Mouse (Mus musculus) kidney, embryonic 14.5 days (tissue): ENCODE results near the gene Rnf26. TPM values are rescaled to one million over a fixed set of nuclear protein-coding genes. Genes with fewer than 3 reads are reported as not detected.
A peak's percentile ranks its signal among the peaks of the same experiment; 100 is the strongest.

ENCODE experiments used
- ATAC-seq: fragments of 200-750 bp; cut with Nextera tagmentation; 2 replicates; pipeline ENCODE4 v1.8.0; 2017; ENCODE audit warnings: moderate number of reproducible peaks, mild to moderate bottlenecking, moderate TSS enrichment, moderate library complexity; ENCODE audit not compliant: low FRiP score, low TSS enrichment
- H3K27ac ChIP-seq: fragments of 300-500 bp; sonication (generic); 2 replicates; pipeline ENCODE4 v1.5.1; 2014; ENCODE audit warnings: low read depth, mild to moderate bottlenecking, low read length, moderate library complexity, mixed read lengths
- H3K27me3 ChIP-seq: fragments of 300-500 bp; sonication (generic); 2 replicates; pipeline ENCODE4 v1.6.1; 2014; ENCODE audit warnings: mild to moderate bottlenecking, low read length; ENCODE audit not compliant: control insufficient read depth, insufficient read depth
- H3K36me3 ChIP-seq: fragments of 300-500 bp; sonication (generic); 2 replicates; pipeline ENCODE4 v1.6.1; 2014; ENCODE audit warnings: low read length, mixed read lengths; ENCODE audit not compliant: control insufficient read depth, insufficient read depth
- H3K4me1 ChIP-seq: fragments of 300-500 bp; sonication (generic); 2 replicates; pipeline ENCODE4 v1.6.1; 2014; ENCODE audit warnings: low read length, mixed read lengths; ENCODE audit not compliant: control insufficient read depth, insufficient read depth
- H3K4me2 ChIP-seq: fragments of 300-500 bp; sonication (generic); replicated peaks from 2 replicates; pipeline ENCODE4 v1.6.1; 2014; ENCODE audit warnings: low read depth, mild to moderate bottlenecking, low read length
- H3K4me3 ChIP-seq: fragments of 300-500 bp; sonication (generic); 2 replicates; pipeline ENCODE4 v1.5.1; 2014; ENCODE audit warnings: mild to moderate bottlenecking, low read length
- H3K9ac ChIP-seq: fragments of 300-500 bp; sonication (generic); 2 replicates; pipeline ENCODE4 v1.6.1; 2014; ENCODE audit warnings: low read depth, mild to moderate bottlenecking, low read length, moderate library complexity
- H3K9me3 ChIP-seq: fragments of 300-500 bp; sonication (generic); 2 replicates; pipeline ENCODE4 v1.6.1; 2016; ENCODE audit warnings: low read length; ENCODE audit not compliant: control insufficient read depth
- WGBS: fragments of 180-500 bp; shearing (Covaris S2); extraction: QIAGEN DNeasy Blood & Tissue Kit; methylation state at CpG from one replicate; pipeline ENCODE4 v1.1.7; 2014; 5-methylcytosine and 5-hydroxymethylcytosine counted together
- polyA plus RNA-seq: library from polyadenylated mRNA; unstranded; fragments of >200 nt; fragmentation: Nextera tagmentation; extraction: Ambion mirVana; gene quantifications from 2 replicates; pipeline ENCODE4 v1.2.1, GENCODE M21; 2014

Rnf26 gene
- polyA plus RNA-seq, 1 experiment from 2014 or later: 78.4 TPM

- no peak overlapping the region for H3K4me3 ChIP-seq
- no peak for ATAC-seq
- WGBS: 59% methylated on average over 12 of the region's 12 CpGs
- no peak overlapping the region for H3K4me2 ChIP-seq
- H3K4me1 ChIP-seq: peaks cover 39% of the 10 kb centered on the region
- no peaks in the 10 kb centered on the region for H3K9me3 ChIP-seq
- no peak overlapping the region for H3K9ac ChIP-seq
- H3K27ac ChIP-seq: no peak overlapping the region
- H3K27me3 ChIP-seq: 0 out of 2 replicates have a peak, but pooled peaks cover 6% of the 10 kb centered on the region
- H3K36me3 ChIP-seq: peaks cover 21% of the 10 kb centered on the region; the same call in 1 of the 2 replicates
These were observed 24.3 kb downstream of the Rnf26 start for GRCm38 (mm10) chr9:44088877-44089608.

GRCm38 (mm10) chr9:44087761-44088455, 25.4 kb downstream of the Rnf26 start:
- no peak for ATAC-seq
- Histone ChIP-seq H3K4me1 (peaks cover 46% of the 10 kb centered on the region), H3K27ac (0 out of 2 replicates have a peak overlapping the region, but pooled peaks have one; percentile 6), H3K4me3 (no peak overlapping the region), H3K36me3 (peaks cover 14% of the 10 kb centered on the region; the same call in 1 of the 2 replicates), H3K9me3 (no peaks in the 10 kb centered on the region), H3K4me2 (no peak overlapping the region), H3K9ac (no peak overlapping the region), H3K27me3 (0 out of 2 replicates have a peak, but pooled peaks cover 6% of the 10 kb centered on the region)
- 6% methylated on average over 15 of the region's 15 CpGs for WGBS

GRCm38 (mm10) chr9:44086960-44087359, 26.4 kb downstream of the Rnf26 start:
- no peak overlapping the region for H3K9ac ChIP-seq
- 47% methylated on average over 10 of the region's 10 CpGs for WGBS
- peaks cover 46% of the 10 kb centered on the region for H3K4me1 ChIP-seq
- no peak overlapping the region for H3K4me3 ChIP-seq
- H3K9me3 ChIP-seq: no peaks in the 10 kb centered on the region
- H3K4me2 ChIP-seq: no peak overlapping the region
- ATAC-seq: no peak
- peaks cover 5% of the 10 kb centered on the region; the same call in 1 of the 2 replicates for H3K36me3 ChIP-seq
- H3K27me3 ChIP-seq: 0 out of 2 replicates have a peak, but pooled peaks cover 6% of the 10 kb centered on the region
- no peak overlapping the region for H3K27ac ChIP-seq

- H3K27ac ChIP-seq: no peak overlapping the region
- no peaks in the 10 kb centered on the region; the same call in 1 of the 2 replicates for H3K36me3 ChIP-seq
- peak overlapping the region; percentile 99 for H3K4me2 ChIP-seq
- H3K27me3 ChIP-seq: 0 out of 2 replicates have a peak, but pooled peaks cover 6% of the 10 kb centered on the region
- WGBS: 71% methylated on average over 15 of the region's 15 CpGs
- peak overlapping the region; percentile 65 for H3K4me3 ChIP-seq
- no peaks in the 10 kb centered on the region for H3K9me3 ChIP-seq
- peaks cover 46% of the 10 kb centered on the region for H3K4me1 ChIP-seq
- ATAC-seq: no peak
- no peak overlapping the region for H3K9ac ChIP-seq
These were observed 27.3 kb downstream of the Rnf26 start for GRCm38 (mm10) chr9:44085741-44086665.

GRCm38 (mm10) chr9:44085276-44085675, 28.0 kb downstream of the Rnf26 start:
- Histone ChIP-seq H3K27me3 (0 out of 2 replicates have a peak, but pooled peaks cover 6% of the 10 kb centered on the region), H3K4me2 (peak overlapping the region; percentile 99), H3K4me1 (peaks cover 46% of the 10 kb centered on the region), H3K27ac (no peak overlapping the region), H3K4me3 (peak overlapping the region; percentile 65), H3K9me3 (no peaks in the 10 kb centered on the region), H3K9ac (peak overlapping the region; percentile 72), H3K36me3 (no peaks in the 10 kb centered on the region)
- no peak for ATAC-seq
- WGBS: 4% methylated on average over 10 of the region's 10 CpGs

- peak overlapping the region; percentile 99 for H3K4me2 ChIP-seq
- H3K9ac ChIP-seq: peak overlapping the region; percentile 72
- H3K4me1 ChIP-seq: peaks cover 43% of the 10 kb centered on the region
- H3K36me3 ChIP-seq: no peaks in the 10 kb centered on the region
- no peak overlapping the region for H3K27ac ChIP-seq
- 0 out of 2 replicates have a peak, but pooled peaks cover 6% of the 10 kb centered on the region for H3K27me3 ChIP-seq
- ATAC-seq: peak; percentile 68
- under 1% methylated on average over 55 of the region's 62 CpGs for WGBS
- H3K9me3 ChIP-seq: no peaks in the 10 kb centered on the region
- H3K4me3 ChIP-seq: peak overlapping the region; percentile 65
These were observed 28.6 kb downstream of the Rnf26 start for GRCm38 (mm10) chr9:44084659-44085229.

- peaks cover 44% of the 10 kb centered on the region for H3K4me1 ChIP-seq
- H3K4me2 ChIP-seq: peak overlapping the region; percentile 99
- WGBS: 2% methylated on average over 14 of the region's 14 CpGs
- H3K36me3 ChIP-seq: no peaks in the 10 kb centered on the region
- peak overlapping the region; percentile 65 for H3K4me3 ChIP-seq
- no peaks in the 10 kb centered on the region for H3K9me3 ChIP-seq
- no peak overlapping the region for H3K27ac ChIP-seq
- peak overlapping the region; percentile 72 for H3K9ac ChIP-seq
- no peak for ATAC-seq
- H3K27me3 ChIP-seq: 0 out of 2 replicates have a peak, but pooled peaks cover 6% of the 10 kb centered on the region
These were observed 29.1 kb downstream of the Rnf26 start for GRCm38 (mm10) chr9:44084236-44084635.
